Mouse (Mus musculus): ENCODE measurements at regions not wholly inside any gene's neighbourhood (a gene's known extent, or its start where the extent isn't known, plus 50 kb on each side); places are given as distances from the start of the nearest gene placed in this dataset.

DNA sequence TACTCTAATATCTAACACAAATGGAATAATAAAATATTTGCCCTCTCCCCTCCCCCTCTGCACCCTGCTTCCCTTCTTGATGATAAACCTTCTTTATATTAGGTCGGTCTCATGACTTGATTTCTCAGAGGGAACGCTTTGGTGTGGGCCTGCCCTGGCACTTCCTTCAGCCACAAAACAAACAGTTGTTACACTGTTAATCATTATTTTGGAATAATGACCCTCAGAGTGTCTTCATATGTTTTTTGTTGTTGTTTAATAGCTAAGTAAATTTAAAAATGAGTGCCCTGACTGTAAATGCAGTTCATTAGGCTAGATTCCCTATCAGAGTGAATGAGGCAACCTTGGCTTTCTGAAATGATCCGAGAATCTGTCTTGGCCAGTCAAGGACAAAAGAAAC, 167.8 kb downstream of the Ly86 start:
- TF ChIP-seq CTCF (IDR thresholded peaks at IDR 0.05; ENCODE audit: insufficient read depth, low read length) = no peak
- TF ChIP-seq POLR2A (IDR thresholded peaks at IDR 0.05; ENCODE audit: borderline replicate concordance, extremely low read depth, low read depth, low read length) = no peak

Measured in lung, adult 2 months (tissue).